Mouse (Mus musculus): ENCODE measurements around the gene Dcbld2.

The Dcbld2 gene

DNA sequence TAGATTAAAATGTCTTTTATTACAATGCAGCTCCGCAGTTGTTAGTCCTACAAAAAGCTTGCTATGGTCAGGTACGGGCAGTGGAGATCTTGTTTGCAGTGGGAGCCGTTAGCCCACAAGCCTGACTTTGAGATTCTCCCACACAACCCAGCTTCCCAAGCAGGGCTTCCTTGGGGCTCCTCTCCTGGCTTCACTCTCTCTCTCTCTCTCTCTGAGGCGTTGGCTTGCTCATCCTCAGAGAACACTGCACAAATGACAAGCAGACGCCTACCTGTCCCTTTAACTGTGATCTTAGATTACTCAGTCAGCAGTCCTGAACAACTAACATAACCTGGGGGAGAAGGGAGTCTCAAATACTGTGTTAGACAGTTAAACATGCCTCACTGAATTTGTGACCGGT is 79.6 kb downstream of the Dcbld2 start:
- no peak for DNase-seq (ENCODE audit: low spot score in 2 of 2)

GRCm38 (mm10) chr16:58496791-58497190 is 88.5 kb downstream of the Dcbld2 start:
- no peak for DNase-seq (ENCODE audit: low spot score in 2 of 2)

DNA sequence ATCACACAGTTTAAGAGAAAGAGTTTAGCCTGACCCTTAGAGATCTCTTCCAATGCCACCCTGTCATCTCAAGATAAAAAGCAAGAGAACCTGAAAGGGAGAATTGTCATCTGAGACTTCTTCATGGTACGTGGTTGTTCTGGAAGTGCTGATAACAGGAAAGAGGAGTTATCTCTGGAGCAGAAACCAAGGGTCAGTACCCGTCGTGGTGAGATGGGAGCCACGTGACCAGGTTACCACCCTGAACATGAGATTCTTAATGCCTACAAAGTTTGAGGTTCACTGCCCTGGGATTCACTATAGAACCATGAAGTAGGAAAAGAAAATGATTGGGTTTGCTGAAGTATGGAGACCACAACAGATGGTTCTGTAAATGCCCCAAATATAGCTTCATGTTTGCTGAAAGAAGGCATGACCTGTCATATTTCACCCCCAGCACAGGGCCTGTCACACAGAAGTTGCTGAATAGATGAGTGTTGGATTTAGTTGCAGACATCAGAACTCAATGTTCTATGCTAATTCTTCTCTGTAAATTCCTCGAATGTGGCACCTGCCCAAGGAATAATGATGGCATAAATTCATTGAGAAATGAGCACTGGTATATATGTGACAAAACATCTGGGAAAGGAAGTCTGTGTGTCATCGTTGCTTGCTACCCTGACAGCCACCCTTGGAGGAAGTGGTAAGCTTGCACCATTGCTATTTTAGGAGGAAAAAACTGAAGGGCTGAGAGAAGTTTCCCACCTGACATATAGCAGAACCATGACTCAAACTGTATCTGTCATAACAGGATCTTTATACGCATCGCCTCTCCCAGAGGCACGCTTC is 89.9 kb downstream of the Dcbld2 start:
- DNase-seq (ENCODE audit: low spot score in 2 of 2) = peak; percentile 81 to 85

DNA sequence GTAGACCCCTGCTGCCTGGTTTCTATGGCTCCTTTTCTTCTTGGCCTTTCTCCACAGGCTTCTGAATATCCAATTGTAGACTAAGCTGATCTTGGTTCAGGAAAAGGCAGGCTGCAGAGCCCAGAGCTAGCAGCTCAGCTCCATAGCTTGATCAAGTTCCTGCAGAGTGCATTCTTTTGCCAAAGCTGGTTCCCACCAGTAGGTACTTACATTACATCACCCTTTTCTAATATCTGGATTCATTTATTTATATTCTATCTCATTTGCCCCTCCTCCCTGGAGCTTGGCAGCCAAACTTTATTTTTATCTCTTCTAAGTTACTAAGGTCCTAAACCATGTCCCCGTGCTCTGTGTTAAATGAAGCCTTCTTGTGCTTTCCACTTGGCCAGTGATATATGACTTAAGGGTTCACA is 90.9 kb downstream of the Dcbld2 start:
- no peak for DNase-seq (ENCODE audit: low spot score in 2 of 2)

DNA sequence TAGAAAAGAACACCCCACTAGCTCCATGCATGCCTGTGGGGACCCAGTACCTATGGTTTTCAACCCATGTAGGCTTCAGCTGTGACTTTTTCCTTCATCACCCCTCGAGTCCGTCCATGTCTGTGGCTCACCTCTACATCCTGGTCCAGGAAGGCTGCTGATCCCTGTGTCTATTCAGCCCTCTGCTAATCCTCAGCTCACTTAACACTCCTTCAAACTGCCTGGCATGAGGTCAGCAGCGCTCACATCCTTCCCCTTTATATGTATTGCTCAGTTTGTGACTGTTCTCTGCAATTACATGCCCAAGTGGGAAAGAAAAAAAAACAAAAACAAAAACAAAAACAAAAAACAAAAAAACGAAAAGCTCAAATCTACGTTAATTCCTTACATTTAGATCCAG is 91.4 kb downstream of the Dcbld2 start:
- DNase-seq (ENCODE audit: low spot score in 2 of 2) = no peak

- DNase-seq (ENCODE audit: low spot score in 2 of 2) = peak; percentile 79 to 81
Measured at GRCm38 (mm10) chr16:58501760-58502301, 93.6 kb downstream of the Dcbld2 start.

- DNase-seq (ENCODE audit: low spot score in 2 of 2) = no peak
Measured at GRCm38 (mm10) chr16:58502566-58502965, 94.3 kb downstream of the Dcbld2 start.

GRCm38 (mm10) chr16:58504945-58505344 is 96.7 kb downstream of the Dcbld2 start:
- no peak for DNase-seq (ENCODE audit: low spot score in 2 of 2)

GRCm38 (mm10) chr16:58512181-58512761 is 104.0 kb downstream of the Dcbld2 start:
- DNase-seq (ENCODE audit: low spot score in 2 of 2) = no peak

GRCm38 (mm10) chr16:58512887-58513286 is 104.6 kb downstream of the Dcbld2 start:
- DNase-seq (ENCODE audit: low spot score in 2 of 2) = no peak

DNA sequence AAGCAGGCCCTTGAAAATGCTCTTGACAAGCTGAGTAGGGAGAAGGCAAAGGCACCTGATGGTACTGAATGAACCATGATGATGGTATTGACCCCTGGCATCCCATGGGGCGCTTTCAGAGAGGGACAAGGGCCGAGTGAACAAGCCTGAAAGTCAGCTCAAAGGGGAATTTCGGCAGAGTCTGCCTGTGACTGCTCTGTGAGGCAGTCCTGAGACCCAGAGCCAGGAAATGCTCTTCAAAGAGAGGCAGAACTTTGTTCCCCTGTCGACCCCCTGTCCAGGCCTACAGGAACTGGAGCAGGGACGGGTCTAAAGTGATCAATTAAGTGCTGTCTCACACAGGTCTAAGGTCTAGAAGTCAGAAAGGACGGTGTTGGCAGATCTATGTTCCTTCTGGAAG is 105.5 kb downstream of the Dcbld2 start:
- no peak for DNase-seq (ENCODE audit: low spot score in 2 of 2)

DNA sequence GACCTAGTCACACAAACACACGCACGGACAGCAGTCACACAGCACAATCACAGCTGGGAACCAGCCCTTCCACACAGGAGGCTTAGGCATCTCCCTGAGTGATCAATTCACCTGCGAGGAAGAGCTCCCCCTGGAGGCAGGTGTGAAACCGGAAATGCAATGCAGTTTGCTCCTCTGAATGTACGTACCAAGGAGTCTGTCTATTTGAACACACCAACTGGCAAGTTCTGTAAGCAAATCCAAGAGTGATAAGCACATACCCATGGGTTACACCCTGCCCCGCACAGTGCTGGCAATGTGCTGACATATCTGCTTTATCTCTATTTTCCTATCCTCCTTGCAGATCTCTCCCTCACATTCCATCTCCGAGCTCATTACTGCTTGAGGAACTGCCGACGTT is 106.3 kb downstream of the Dcbld2 start:
- peak; percentile 62 to 75 for DNase-seq (ENCODE audit: low spot score in 2 of 2)

DNA sequence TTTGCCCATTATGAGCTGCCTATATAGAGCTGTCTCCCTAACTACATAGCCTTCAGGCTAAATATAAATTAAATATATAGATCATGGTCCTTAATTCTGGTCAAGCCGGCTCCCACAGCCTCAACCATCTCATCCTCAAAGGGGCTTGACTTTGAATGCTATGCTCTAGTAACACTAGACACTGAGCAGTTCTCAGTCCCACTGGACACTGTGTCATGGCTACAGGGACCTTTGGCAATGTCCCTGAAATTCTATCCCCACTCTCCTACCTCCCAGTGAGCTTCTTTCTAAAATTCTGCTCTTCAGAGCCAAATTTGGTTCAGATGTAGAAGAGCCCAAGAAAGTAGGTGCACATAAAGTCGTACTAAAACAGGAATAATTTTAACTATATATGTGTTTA is 107.9 kb downstream of the Dcbld2 start:
- no peak for DNase-seq (ENCODE audit: low spot score in 2 of 2)

GRCm38 (mm10) chr16:58516960-58517798 is 108.9 kb downstream of the Dcbld2 start:
- no peak for DNase-seq (ENCODE audit: low spot score in 2 of 2)
